Mouse (Mus musculus): Measurements from ENCODE around the gene Msh2. TPM values are rescaled to one million over a fixed set of nuclear protein-coding genes. Genes with fewer than 3 reads are reported as not detected.

The Msh2 gene
- polyA plus RNA-seq (2015; fragmentation: Nextera tagmentation; extraction: Ambion mirVana): 14.1 and 14.9 TPM in 2 replicates

GRCm38 (mm10) chr17:87671890-87672660 is at the start of gene Msh2:
TSS of gene Msh2 (plus strand) at chr17:87672330.

Other genes starting within 250 kb of the Msh2 start
- not detected in 2 replicates for gene Stpg4, start 244.6 kb upstream of the Msh2 start, polyA plus RNA-seq (2015; fragmentation: Nextera tagmentation; extraction: Ambion mirVana)
- 522 and 599 TPM in 2 replicates for gene Calm2, start 225.4 kb upstream of the Msh2 start, polyA plus RNA-seq (2015; fragmentation: Nextera tagmentation; extraction: Ambion mirVana)
- 0.18 and 2.8 TPM in 2 replicates for gene Epcam, start 36.4 kb upstream of the Msh2 start, polyA plus RNA-seq (2015; fragmentation: Nextera tagmentation; extraction: Ambion mirVana)
- not detected in 2 replicates for gene Kcnk12, start 125.7 kb downstream of the Msh2 start, polyA plus RNA-seq (2015; fragmentation: Nextera tagmentation; extraction: Ambion mirVana)
- not detected in 2 replicates for gene Rpl36-ps4, start 248.6 kb downstream of the Msh2 start, polyA plus RNA-seq (2015; fragmentation: Nextera tagmentation; extraction: Ambion mirVana)